Mouse (Mus musculus): Measurements from ENCODE around the gene Tmpo.

DNA sequence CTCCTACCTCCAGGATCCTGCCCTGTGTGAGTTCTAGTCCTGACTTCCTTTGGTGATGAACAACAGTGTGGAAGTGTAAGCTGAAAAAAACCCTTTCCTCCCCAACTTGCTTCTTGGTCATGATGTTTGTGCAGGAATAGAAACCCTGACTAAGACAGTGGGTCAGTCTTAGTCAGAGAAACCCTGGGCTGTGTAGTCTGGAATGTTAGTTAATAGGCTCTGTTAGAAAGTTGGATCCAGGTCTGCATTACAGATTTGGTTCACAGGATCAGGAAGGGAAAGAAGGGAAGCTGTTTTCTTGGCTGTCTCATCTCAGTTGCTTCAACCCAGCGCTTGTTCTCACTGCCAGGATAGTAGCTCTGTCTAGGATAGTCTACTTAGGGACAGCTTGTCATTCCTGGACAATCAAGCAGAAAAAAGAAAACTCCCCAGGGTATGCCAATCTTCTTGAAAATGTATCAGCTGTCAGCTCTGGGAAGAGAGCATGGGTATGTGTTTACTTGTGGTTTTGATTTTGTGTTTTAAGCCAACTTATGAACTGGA is 18.2 kb upstream of the Tmpo start:
- no peak for TF ChIP-seq POLR2A (IDR thresholded peaks at IDR 0.05; ENCODE audit: low read depth, low read length)
- no peak for TF ChIP-seq CTCF (conservative IDR thresholded peaks at IDR 0.05; ENCODE audit: insufficient read depth, insufficient read length, low read depth, low read length)

Measured in kidney, adult 2 months (tissue).